Mouse (Mus musculus): ENCODE data around the gene N6amt1. TPM values are rescaled to one million over a fixed set of nuclear protein-coding genes. Genes with fewer than 3 reads are reported as not detected.

N6amt1 gene
- polyA plus RNA-seq, 1 experiment from 2014 or later, result 25.6 TPM

DNA sequence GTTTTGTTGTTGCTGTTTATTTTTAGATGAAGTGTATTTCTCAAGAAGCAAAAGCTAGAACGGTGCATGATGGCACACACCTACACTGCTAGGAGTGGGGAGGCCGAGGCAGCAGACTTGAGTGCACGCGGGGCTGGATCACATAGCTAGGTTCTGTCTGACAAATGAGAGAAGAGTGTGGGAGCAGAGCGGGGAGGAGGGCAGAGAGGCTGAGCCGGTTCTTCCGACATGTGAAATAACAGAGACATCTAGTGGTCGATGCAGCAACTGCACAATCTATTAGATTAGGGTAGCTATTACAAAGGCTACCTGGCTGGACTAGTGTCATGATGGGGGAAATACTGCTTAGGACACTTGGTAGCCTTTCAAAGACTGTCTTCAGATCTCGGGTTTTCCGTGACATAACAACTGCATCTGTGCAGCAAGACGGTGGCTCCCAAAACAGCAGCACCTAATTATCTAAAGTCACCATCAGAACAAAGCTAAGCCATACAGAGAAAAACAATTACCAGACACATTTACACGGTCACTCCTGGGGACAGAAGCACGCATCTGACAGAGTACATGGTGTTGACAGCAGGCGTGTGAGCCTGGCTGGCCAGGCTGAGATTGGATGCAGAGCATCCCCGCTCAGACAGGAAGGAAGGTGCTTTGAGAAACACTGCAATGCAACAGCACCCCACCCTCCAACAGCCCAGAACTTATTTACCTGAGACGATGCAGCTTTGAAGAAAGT lies 40.0 kb downstream of the N6amt1 start:
- no peak for ATAC-seq (ENCODE audit: insufficient number of reproducible peaks, low FRiP score, low TSS enrichment, low read depth)
- Histone ChIP-seq H3K27ac (no peak overlapping the region), H3K9ac (no peak overlapping the region), H3K36me3 (peaks cover 66% of the 10 kb centered on the region), H3K27me3 (no peaks in the 10 kb centered on the region), H3K9me3 (no peaks in the 10 kb centered on the region), H3K4me2 (no peak overlapping the region), H3K4me1 (no peaks in the 10 kb centered on the region), H3K4me3 (no peak overlapping the region)
- WGBS, result 47% methylated on average over 16 of the region's 16 CpGs

DNA sequence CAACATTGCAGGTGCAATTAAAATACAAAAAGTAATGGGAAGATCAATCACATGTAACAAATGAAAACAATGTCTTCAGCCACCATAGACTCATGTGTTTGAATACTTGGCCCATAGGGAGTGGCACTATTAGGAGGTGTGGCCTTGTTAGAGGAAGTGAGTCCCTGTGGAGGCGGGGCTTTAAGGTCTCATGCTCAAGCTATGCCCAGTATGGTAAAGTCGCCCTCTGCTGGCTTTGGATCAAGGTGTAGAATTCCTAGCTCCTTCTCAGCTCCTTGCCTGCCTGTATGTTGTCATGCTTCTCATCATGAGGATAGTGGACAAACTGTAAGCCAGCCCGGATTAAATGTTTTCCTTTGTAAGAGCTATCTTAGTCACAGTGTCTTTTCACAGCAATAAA lies 51.0 kb downstream of the N6amt1 start:
- Histone ChIP-seq H3K4me2 (no peak overlapping the region), H3K27me3 (no peaks in the 10 kb centered on the region), H3K27ac (no peak overlapping the region), H3K9me3 (no peaks in the 10 kb centered on the region), H3K9ac (no peak overlapping the region), H3K36me3 (peaks cover 82% of the 10 kb centered on the region), H3K4me3 (no peak overlapping the region), H3K4me1 (no peaks in the 10 kb centered on the region)
- ATAC-seq (ENCODE audit: insufficient number of reproducible peaks, low FRiP score, low TSS enrichment, low read depth), result no peak
- 85% methylated on average over 3 of the region's 3 CpGs for WGBS

Other genes with a start within 250 kb of the N6amt1 start
- gene Ltn1, start 78.4 kb downstream of the N6amt1 start, polyA plus RNA-seq (2015; fragmentation: Nextera tagmentation; extraction: Ambion mirVana), result 25.0 and 26.2 TPM in 2 replicates
- gene Rwdd2b, start 86.4 kb downstream of the N6amt1 start, polyA plus RNA-seq (2015; fragmentation: Nextera tagmentation; extraction: Ambion mirVana), result 9.7 and 9.8 TPM in 2 replicates
- 48.0 and 59.1 TPM in 2 replicates for gene Usp16, start 100.5 kb downstream of the N6amt1 start, polyA plus RNA-seq (2015; fragmentation: Nextera tagmentation; extraction: Ambion mirVana)
- 381 and 395 TPM in 2 replicates for gene Cct8, start 141.7 kb downstream of the N6amt1 start, polyA plus RNA-seq (2015; fragmentation: Nextera tagmentation; extraction: Ambion mirVana)
- gene Map3k7cl, start 199.1 kb downstream of the N6amt1 start, polyA plus RNA-seq (2015; fragmentation: Nextera tagmentation; extraction: Ambion mirVana), result 0.60 and 1.1 TPM in 2 replicates